Mouse (Mus musculus) heart, postnatal 0 days (tissue): ENCODE measurements around the gene Capn8.

ENCODE experiments used
- CTCF ChIP-seq: IDR thresholded peaks from 2 replicates; pipeline ENCODE4 v1.5.1; 2016; ENCODE audit warnings: antibody characterized with exemption, control low read depth, low read depth
- EP300 ChIP-seq: IDR thresholded peaks from 2 replicates; pipeline ENCODE4 v1.6.1; 2016; ENCODE audit warnings: antibody characterized with exemption, low read depth

DNA sequence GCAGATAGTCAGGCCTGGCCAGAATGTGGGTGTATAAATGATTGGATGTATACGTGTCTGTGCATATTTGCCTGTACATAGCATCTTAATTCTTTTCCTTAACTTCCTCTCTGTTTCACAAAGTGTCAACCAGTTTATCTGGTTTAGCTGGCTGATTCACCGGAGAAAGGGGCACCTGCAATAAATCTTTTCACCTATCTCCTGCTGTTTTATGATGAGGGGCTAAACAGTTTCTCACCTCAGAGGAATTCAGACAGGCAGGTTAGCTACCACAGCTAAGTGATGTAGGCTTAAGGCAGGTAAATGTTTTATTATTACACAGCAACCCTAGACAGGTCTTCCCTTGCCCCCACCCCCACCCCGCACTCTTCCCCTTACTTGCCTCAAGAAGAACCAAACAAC is 29.7 kb upstream of the Capn8 start:
- TF ChIP-seq CTCF: no peak
- TF ChIP-seq EP300: no peak
